Mouse (Mus musculus) megakaryocyte-erythroid progenitor cell, adult 5-6 weeks (primary cell): ENCODE data around the gene Arhgef12. TPM values are rescaled to one million over a fixed set of nuclear protein-coding genes. Genes with fewer than 3 reads are reported as not detected.

Experiments used
- ATAC-seq: replicated peaks from 2 replicates; pipeline ENCODE4 v1.8.0; 2016; ENCODE audit warnings: mild to moderate bottlenecking, inconsistent platforms; ENCODE audit not compliant: severe bottlenecking, poor library complexity, low FRiP score, low TSS enrichment
- total RNA-seq, 2 experiments: library from RNA; stranded (forward) in 1 of 2; stranded (reverse) in 1 of 2; fragments of 200-1000, 215-1000 nt in 1 of 2; fragments of >200 nt in 1 of 2; fragmentation: Nextera tagmentation in 1 of 2; gene quantifications; 2 replicates each; pipeline ENCODE4 v1.2.3; 2014 to 2017

Gene Arhgef12
- total RNA-seq, 2 experiments from 2014 or later, result 18.5 to 34.6 TPM

- ATAC-seq, result peak; percentile 82
These were observed 162.5 kb downstream of the Arhgef12 start for GRCm38 (mm10) chr9:42944536-42945006.

- no peak for ATAC-seq
These were observed 163.1 kb downstream of the Arhgef12 start, which contains the start of gene Grik4 for GRCm38 (mm10) chr9:42943781-42944535. TSS of gene Grik4 (minus strand) at chr9:42944493.

- peak; percentile 12; the same call in 1 of the 2 replicates for ATAC-seq
These were observed 163.9 kb downstream of the Arhgef12 start for GRCm38 (mm10) chr9:42943057-42943529.

- ATAC-seq, result no peak
These were observed 164.9 kb downstream of the Arhgef12 start for GRCm38 (mm10) chr9:42942148-42942547.

GRCm38 (mm10) chr9:42932146-42932545, 174.9 kb downstream of the Arhgef12 start:
- ATAC-seq, result no peak

- ATAC-seq, result no peak
These were observed 179.5 kb downstream of the Arhgef12 start for GRCm38 (mm10) chr9:42927498-42927897.

- ATAC-seq, result no peak
These were observed 180.5 kb downstream of the Arhgef12 start for GRCm38 (mm10) chr9:42926564-42926963.

GRCm38 (mm10) chr9:42921830-42922229, 185.2 kb downstream of the Arhgef12 start:
- no peak for ATAC-seq

- no peak for ATAC-seq
These were observed 186.8 kb downstream of the Arhgef12 start for GRCm38 (mm10) chr9:42920190-42920589.

GRCm38 (mm10) chr9:42917911-42918310, 189.1 kb downstream of the Arhgef12 start:
- no peak for ATAC-seq

Other genes with a start within 250 kb of the Arhgef12 start
- not detected in 2 replicates for gene Grik4, start 162.7 kb downstream of the Arhgef12 start, total RNA-seq (2014; fragmentation: Nextera tagmentation)
- gene Grik4, start 162.7 kb downstream of the Arhgef12 start, total RNA-seq (2017), result not detected in 2 replicates
- gene Tmem136, start 9.3 kb upstream of the Arhgef12 start, total RNA-seq (2014; fragmentation: Nextera tagmentation), result 0.76 TPM in 1 of 2 replicates, not detected in the other
- gene Tmem136, start 9.3 kb upstream of the Arhgef12 start, total RNA-seq (2017), result 3.4 TPM in 1 of 2 replicates, not detected in the other
- gene Pou2f3, start 103.1 kb upstream of the Arhgef12 start, total RNA-seq (2014; fragmentation: Nextera tagmentation), result not detected in 2 replicates
- not detected in 2 replicates for gene Pou2f3, start 103.1 kb upstream of the Arhgef12 start, total RNA-seq (2017)
- 23.8 and 24.9 TPM in 2 replicates for gene Oaf, start 132.7 kb upstream of the Arhgef12 start, total RNA-seq (2014; fragmentation: Nextera tagmentation)
- gene Oaf, start 132.7 kb upstream of the Arhgef12 start, total RNA-seq (2017), result 5.7 and 17.9 TPM in 2 replicates
- not detected in 2 replicates for gene Trim29, start 203.6 kb upstream of the Arhgef12 start, total RNA-seq (2014; fragmentation: Nextera tagmentation)
- not detected in 2 replicates for gene Trim29, start 203.6 kb upstream of the Arhgef12 start, total RNA-seq (2017)